Mouse (Mus musculus) frontal cortex, adult 2 months (tissue): ENCODE measurements at regions not wholly inside any gene's neighbourhood (a gene's known extent, or its start where the extent isn't known, plus 50 kb on each side); places are given as distances from the start of the nearest gene placed in this dataset.
"Not testable (repeated sequence)": the region's sequence is repeated elsewhere in the genome, so short reads cannot be mapped to it uniquely, and the experiment has no call there.

Source experiments
- DNase-seq, 2 experiments: peaks; one replicate each; pipeline ENCODE4 v3.0.0; 2022; ENCODE audit warnings: low spot score in 1 of 2; ENCODE audit errors: extremely low spot score in 1 of 2

GRCm38 (mm10) chr8:97252232-97252631 is 1363.9 kb upstream of the Got2 start:
- DNase-seq: no peak

DNA sequence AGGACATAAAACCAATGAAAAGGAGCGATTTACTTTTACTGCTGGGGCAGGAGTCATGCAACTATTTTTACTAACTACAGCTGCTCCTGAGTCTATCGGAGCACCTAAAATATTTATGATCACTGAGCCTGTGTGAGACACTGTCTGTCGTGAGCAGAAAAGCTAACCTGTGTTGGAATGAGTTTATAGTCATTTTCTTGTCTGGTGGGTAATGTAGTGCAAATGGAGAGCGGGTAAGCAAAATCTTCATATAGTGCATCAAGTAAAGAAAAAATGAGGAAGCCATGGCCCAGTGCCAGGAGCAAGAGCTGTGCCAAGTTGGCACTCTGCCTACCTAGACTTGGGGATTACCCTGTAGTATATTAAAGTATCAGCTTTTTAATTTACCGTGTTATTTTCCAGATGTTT is 1363.1 kb upstream of the Got2 start:
- no peak for DNase-seq

DNA sequence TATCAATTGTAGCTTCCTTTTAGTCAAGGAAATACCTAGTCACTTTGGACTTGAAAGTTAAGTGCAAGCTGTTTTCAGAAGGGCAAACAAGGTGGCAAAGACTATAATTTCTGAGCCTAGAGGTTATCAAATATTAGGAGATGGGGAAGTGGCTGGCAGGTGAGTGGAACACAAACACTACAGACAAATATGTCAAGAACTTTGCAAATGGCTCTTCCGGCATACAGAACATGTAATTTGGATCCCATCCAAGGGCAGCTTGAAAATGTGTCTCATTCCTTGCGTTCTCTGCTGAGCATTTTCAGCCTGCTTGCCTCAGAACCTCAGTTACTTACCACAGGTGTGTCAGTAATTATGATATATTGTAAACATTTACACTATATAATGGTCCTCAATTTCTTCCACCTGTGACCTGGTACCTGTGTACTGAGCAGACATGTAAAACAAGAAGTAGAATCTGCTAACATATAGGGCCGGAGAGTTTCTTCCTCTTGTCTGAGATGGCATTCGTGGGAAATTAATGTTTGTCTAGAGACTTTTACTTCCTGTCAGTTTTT is 1346.3 kb upstream of the Got2 start:
- DNase-seq: no peak

DNA sequence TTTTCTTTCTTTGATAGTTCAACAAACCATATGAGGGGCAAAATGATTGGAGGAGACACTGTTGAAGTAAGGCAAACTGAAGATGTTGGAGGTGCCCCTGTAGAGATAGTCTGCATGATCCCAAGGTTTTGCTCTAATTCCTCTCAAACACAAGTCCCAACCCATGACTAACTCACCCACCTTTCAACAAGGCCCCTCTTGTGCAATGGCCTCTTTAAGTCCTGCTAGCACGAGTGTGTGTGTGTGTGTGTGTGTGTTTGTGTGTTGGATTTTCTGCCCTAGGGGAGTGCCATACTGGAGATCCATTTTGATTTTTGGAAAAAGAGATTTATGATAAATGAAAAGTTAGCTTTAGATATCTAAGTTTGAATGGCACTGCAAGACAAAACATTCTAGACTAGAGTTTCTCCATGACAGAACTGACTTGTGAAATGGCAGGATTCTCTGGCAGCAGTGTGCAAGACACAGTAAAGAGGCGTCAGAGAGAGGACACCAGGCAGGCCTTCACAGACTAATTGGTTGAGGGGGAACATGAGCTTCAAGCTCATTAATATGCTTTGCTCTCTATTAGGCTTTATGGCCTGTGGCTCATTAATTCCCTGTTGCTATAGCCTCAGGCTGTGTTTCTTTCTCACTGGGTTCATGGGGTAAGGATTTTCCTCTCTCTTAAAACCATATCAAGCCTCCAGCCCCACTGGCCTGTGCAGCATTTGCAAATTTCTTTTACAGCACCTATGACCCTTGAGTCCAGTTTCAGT is 1344.5 kb upstream of the Got2 start:
- DNase-seq: no peak

- DNase-seq: no peak
These were observed 1343.3 kb upstream of the Got2 start for GRCm38 (mm10) chr8:97231652-97232051.

- DNase-seq: no peak
These were observed 1303.5 kb upstream of the Got2 start for GRCm38 (mm10) chr8:97191806-97192205.

- DNase-seq: not testable (repeated sequence)
These were observed 1295.5 kb upstream of the Got2 start for GRCm38 (mm10) chr8:97183831-97184230.

GRCm38 (mm10) chr8:97182456-97182855 is 1294.1 kb upstream of the Got2 start:
- DNase-seq: not testable (repeated sequence)
